Mouse (Mus musculus) midbrain, embryonic 11.5 days (tissue): ENCODE data around the gene Taok2. TPM values are rescaled to one million over a fixed set of nuclear protein-coding genes. Genes with fewer than 3 reads are reported as not detected.

Experiments
- ATAC-seq: fragments of 200-750 bp; cut with Nextera tagmentation; 2 replicates; pipeline ENCODE4 v1.8.0; 2017; ENCODE audit warnings: moderate TSS enrichment, moderate library complexity; ENCODE audit not compliant: low FRiP score
- DNase-seq: peaks from one replicate; pipeline ENCODE4 v3.0.0; 2015; ENCODE audit warnings: low spot score; ENCODE audit errors: missing footprints
- H3K27ac ChIP-seq: fragments of 300-500 bp; sonication (generic); 2 replicates; pipeline ENCODE4 v1.5.1; 2014; ENCODE audit warnings: low read depth, low read length
- H3K27me3 ChIP-seq: fragments of 300-500 bp; sonication (generic); 2 replicates; pipeline ENCODE4 v1.6.1; 2014; ENCODE audit warnings: mild to moderate bottlenecking, low read length, moderate library complexity, mixed read lengths; ENCODE audit not compliant: control insufficient read depth, insufficient read depth
- H3K36me3 ChIP-seq: fragments of 300-500 bp; sonication (generic); 2 replicates; pipeline ENCODE4 v1.6.1; 2014; ENCODE audit warnings: mild to moderate bottlenecking, low read length, moderate library complexity, mixed read lengths; ENCODE audit not compliant: control insufficient read depth, insufficient read depth
- H3K4me1 ChIP-seq: fragments of 300-500 bp; sonication (generic); 2 replicates; pipeline ENCODE4 v1.6.1; 2014; ENCODE audit warnings: low read length; ENCODE audit not compliant: control insufficient read depth, insufficient read depth
- H3K4me2 ChIP-seq: fragments of 300-500 bp; sonication (generic); 2 replicates; pipeline ENCODE4 v1.6.1; 2014; ENCODE audit warnings: mild to moderate bottlenecking, moderate library complexity
- H3K4me3 ChIP-seq: fragments of 300-500 bp; sonication (generic); 2 replicates; pipeline ENCODE4 v1.5.1; 2014; ENCODE audit warnings: low read depth, low read length
- H3K9ac ChIP-seq: fragments of 300-500 bp; sonication (generic); 2 replicates; pipeline ENCODE4 v1.6.1; 2014; ENCODE audit warnings: low read length
- H3K9me3 ChIP-seq: fragments of 300-500 bp; sonication (generic); 2 replicates; pipeline ENCODE4 v1.6.1; 2016; ENCODE audit warnings: low read length; ENCODE audit not compliant: control insufficient read depth
- WGBS: fragments of 180-500 bp; shearing (Covaris S2); extraction: QIAGEN DNeasy Blood & Tissue Kit; methylation state at CpG from one replicate; pipeline ENCODE4 v1.1.7; 2014; 5-methylcytosine and 5-hydroxymethylcytosine counted together
- polyA plus RNA-seq: library from polyadenylated mRNA; unstranded; fragments of >200 nt; fragmentation: Nextera tagmentation; extraction: Ambion mirVana; gene quantifications from 2 replicates; pipeline ENCODE4 v1.2.1, GENCODE M21; 2014

The Taok2 gene
- polyA plus RNA-seq, 1 experiment from 2014 or later = 27.2 TPM

DNA sequence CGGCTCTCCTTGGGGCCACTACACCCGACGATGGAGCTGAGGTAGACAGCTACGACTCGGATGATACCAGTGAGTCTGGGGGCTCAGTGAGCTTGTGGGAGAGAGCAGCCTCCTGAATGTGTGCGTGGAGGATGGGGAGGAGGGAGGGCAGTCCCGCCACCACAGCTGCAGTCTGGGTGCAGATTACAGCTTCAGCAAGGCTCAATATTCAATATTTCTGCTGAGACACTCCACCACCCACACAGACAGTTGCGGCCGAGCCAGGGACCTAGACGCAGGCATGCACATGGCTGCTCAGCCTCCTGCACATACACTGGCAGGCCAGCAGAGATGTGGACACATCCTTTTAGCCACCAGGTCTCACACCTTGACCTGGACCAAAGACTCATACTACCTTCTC lies 35.7 kb downstream of the Taok2 start:
- Histone ChIP-seq H3K4me2 (peak overlapping the region; percentile 100), H3K27ac (no peak overlapping the region), H3K9ac (peak overlapping the region; percentile 80), H3K4me1 (peaks cover 22% of the 10 kb centered on the region), H3K9me3 (no peaks in the 10 kb centered on the region), H3K36me3 (peaks cover 12% of the 10 kb centered on the region; the same call in 1 of the 2 replicates), H3K4me3 (peak overlapping the region; percentile 56), H3K27me3 (peaks cover 17% of the 10 kb centered on the region)
- DNase-seq (no peak), ATAC-seq (peak; percentile 12; the same call in 1 of the 2 replicates)
- 28% methylated on average over 10 of the region's 10 CpGs for WGBS

DNA sequence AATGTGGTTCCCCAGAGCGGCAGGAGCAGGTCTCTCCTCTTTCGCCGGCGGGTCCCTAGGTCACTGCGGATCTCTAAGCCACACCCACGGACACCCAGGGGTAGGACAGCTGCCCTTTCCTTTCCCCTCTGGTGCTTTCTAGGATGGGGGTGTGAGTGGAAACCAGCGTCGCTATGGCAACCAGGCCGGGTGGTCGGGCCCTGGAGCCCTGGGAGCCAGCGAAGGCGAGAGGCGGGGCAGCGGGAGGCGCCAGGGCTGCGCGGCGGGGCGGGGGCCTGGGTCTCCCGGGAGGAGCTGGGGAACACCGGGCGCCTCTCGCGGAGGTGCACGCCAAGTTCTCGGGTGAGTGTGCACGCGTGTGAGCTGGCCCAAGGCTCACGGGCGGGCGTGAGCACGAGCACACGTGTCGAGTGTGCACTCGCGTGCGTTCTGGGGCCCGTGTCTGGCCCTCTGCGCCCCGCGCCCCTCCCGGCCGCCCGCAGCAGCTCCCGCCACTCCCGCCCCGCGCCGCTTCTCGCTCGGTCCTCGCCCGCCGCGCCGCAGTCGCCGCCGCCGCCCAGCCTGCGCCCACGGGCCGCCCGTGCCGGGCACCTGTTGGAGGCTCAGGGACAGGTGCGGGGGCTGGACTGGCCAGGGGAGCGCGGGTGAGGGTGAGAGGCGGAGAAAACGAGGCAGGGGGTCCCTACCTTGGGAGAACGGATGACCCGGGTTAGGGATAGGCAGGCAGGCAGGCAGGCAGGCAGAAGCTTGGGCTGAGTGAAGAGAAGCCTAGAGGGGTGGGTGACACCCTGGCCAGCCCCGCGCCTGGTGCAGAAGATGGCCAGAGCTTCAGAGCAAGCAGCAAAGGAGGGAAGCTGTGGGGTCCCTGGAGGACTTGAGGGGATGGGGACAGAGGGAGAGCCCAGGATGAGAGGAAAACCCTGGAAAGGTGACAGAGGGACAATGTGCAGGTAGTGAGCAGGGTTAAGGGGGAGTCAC lies 36.8 kb downstream of the Taok2 start:
- H3K4me1 ChIP-seq = peaks cover 20% of the 10 kb centered on the region
- ATAC-seq (peak; percentile 72), DNase-seq (peak; percentile 94)
- peak overlapping the region; percentile 56 for H3K4me3 ChIP-seq
- WGBS = under 1% methylated on average over 70 of the region's 74 CpGs
- H3K36me3 ChIP-seq = peaks cover 4% of the 10 kb centered on the region; the same call in 1 of the 2 replicates
- H3K9me3 ChIP-seq = no peaks in the 10 kb centered on the region
- H3K27ac ChIP-seq = no peak overlapping the region
- peak overlapping the region; percentile 100 for H3K4me2 ChIP-seq
- peaks cover 17% of the 10 kb centered on the region for H3K27me3 ChIP-seq
- peak overlapping the region; percentile 80 for H3K9ac ChIP-seq

DNA sequence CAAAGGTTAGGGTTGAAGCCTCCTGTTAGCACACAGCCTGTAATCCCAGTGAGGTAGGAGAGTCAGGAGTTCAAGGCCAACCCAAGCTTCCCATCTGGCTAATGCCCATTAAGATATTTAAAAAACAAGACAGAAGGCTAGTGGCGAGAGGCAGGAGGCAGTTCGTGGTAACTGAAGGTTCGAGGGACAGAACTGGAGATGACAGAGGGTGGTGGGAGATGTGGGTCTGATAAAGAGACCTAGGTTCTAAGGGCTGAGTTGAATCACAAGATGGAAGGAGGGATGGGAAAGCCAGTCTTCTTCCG lies 37.4 kb downstream of the Taok2 start, which contains the start of gene Doc2a:
Gene Doc2a (plus strand): TSS at position 301 of the 305 bp plus-strand sequence.
- ATAC-seq = no peak
- peak within 1 kb of the TSS; percentile 100 for H3K4me2 ChIP-seq
- DNase-seq = no peak
- H3K36me3 ChIP-seq = no peaks in the 10 kb centered on the region
- peaks cover 16% of the 10 kb centered on the region for H3K4me1 ChIP-seq
- WGBS = 18% methylated on average over 4 of the region's 4 CpGs
- peaks cover 17% of the 10 kb centered on the region for H3K27me3 ChIP-seq
- H3K9ac ChIP-seq = peak within 1 kb of the TSS; percentile 80
- peak within 1 kb of the TSS; percentile 56 for H3K4me3 ChIP-seq
- no peaks in the 10 kb centered on the region for H3K9me3 ChIP-seq
- H3K27ac ChIP-seq = no peak within 1 kb of the TSS

DNA sequence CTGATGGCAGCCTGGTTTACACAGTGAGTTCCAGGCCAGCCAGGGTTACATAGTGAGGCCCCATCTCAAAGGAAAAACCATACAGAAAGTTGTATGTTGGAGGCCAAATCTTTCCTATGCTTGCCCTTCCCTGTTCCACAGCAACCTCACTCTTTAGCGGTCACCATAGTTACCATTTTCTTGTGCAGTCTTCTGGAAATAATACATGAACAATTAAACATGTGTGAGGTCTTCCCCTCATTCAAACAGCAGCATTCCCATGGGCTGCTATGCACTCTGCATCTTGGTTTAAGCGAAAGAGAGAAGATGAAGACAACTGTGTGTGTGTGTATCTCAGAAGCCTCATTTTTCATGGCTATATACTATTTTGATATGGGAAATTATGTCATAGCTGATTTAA lies 39.0 kb downstream of the Taok2 start:
- 82% methylated on average over 2 of the region's 2 CpGs for WGBS
- Histone ChIP-seq H3K4me1 (peaks cover 12% of the 10 kb centered on the region), H3K9ac (no peak overlapping the region), H3K4me3 (no peak overlapping the region), H3K4me2 (no peak overlapping the region), H3K27me3 (peaks cover 17% of the 10 kb centered on the region), H3K27ac (no peak overlapping the region), H3K9me3 (no peaks in the 10 kb centered on the region), H3K36me3 (no peaks in the 10 kb centered on the region)
- ATAC-seq (no peak), DNase-seq (no peak)

DNA sequence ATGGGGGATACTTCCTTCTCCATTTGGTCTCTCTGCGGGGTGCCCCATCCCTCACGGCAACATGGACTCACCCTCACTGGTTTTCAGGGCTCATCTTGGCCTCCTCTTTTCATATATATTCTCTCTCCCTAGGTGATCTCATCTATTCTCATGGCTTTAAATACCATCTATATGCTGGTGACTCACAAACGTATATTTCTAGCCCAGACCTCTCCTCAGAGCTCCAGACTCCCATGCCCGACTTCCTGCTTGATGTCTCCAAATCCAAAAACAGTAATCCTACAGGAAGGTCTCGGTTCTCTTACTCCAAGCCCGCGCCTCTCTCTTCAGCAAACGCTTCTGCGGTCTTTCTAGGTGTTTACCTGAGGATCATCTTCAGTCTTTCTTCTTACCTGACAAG lies 41.2 kb downstream of the Taok2 start:
- Histone ChIP-seq H3K9ac (no peak overlapping the region), H3K4me3 (no peak overlapping the region), H3K9me3 (no peaks in the 10 kb centered on the region), H3K4me1 (peaks cover 6% of the 10 kb centered on the region), H3K36me3 (no peaks in the 10 kb centered on the region), H3K27ac (no peak overlapping the region), H3K4me2 (no peak overlapping the region), H3K27me3 (peaks cover 3% of the 10 kb centered on the region)
- 88% methylated on average over 9 of the region's 9 CpGs for WGBS
- no peak for DNase-seq
- ATAC-seq = no peak

DNA sequence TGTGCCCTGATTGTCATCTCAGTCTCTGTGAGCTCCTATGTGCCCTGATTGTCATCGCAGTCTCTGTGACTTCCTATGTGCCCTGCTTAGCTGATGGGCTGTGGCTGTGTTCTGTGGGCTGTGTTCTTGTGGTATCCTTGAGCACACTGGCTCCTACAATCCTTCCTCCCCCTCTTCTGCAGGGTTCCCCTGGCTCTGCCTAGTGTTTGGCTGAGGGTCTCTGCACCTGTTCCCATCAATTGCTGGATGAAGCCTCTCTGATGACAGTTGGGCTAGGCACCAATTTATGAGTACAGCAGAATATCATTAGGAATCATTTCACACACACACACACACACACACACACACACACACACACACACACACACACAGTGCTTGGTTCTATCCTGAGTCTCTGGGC lies 51.2 kb downstream of the Taok2 start:
- DNase-seq (no peak), ATAC-seq (no peak)
- H3K4me1 ChIP-seq = no peaks in the 10 kb centered on the region; the same call in none of the 2 replicates
- no peak overlapping the region for H3K9ac ChIP-seq
- no peaks in the 10 kb centered on the region for H3K9me3 ChIP-seq
- no peak overlapping the region for H3K4me3 ChIP-seq
- WGBS = 88% methylated on average over 1 of the region's 1 CpGs
- H3K36me3 ChIP-seq = no peaks in the 10 kb centered on the region
- H3K4me2 ChIP-seq = no peak overlapping the region
- no peak overlapping the region for H3K27ac ChIP-seq
- H3K27me3 ChIP-seq = no peaks in the 10 kb centered on the region

DNA sequence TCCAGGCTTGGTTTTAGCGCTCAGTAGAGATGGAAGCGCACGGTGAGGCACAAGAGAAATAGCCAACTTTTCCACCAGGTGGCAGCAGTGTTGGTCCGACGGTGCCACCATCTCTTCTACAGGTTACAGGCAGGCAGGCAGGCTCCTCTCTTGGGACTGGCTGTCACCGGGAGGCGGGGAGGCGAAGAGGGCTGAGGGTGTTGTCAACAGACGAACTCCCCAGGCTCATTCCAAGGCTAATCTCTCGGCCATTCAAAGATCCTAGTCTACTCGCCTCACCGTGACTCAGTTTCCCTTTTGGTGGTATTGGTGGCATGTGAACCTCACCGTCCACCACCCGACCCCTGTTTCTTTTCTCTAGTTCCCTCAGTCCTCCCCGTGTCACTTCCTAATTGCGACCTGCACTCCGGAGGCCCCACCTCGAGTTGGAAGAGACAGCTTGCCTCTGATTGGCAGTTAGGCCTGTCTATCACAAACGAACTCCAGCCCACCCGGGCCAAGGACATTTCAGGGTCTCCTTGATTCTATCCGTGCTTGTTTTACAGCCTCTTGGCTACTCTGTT lies 52.4 kb downstream of the Taok2 start:
- no peaks in the 10 kb centered on the region for H3K9me3 ChIP-seq
- no peaks in the 10 kb centered on the region; the same call in none of the 2 replicates for H3K4me1 ChIP-seq
- H3K4me3 ChIP-seq = peak overlapping the region; percentile 33
- DNase-seq (peak; percentile 98), ATAC-seq (peak; percentile 91)
- H3K27ac ChIP-seq = no peak overlapping the region
- peak overlapping the region; percentile 47 for H3K4me2 ChIP-seq
- H3K9ac ChIP-seq = peak overlapping the region; percentile 28
- no peaks in the 10 kb centered on the region for H3K36me3 ChIP-seq
- WGBS = 1% methylated on average over 21 of the region's 21 CpGs
- H3K27me3 ChIP-seq = no peaks in the 10 kb centered on the region

DNA sequence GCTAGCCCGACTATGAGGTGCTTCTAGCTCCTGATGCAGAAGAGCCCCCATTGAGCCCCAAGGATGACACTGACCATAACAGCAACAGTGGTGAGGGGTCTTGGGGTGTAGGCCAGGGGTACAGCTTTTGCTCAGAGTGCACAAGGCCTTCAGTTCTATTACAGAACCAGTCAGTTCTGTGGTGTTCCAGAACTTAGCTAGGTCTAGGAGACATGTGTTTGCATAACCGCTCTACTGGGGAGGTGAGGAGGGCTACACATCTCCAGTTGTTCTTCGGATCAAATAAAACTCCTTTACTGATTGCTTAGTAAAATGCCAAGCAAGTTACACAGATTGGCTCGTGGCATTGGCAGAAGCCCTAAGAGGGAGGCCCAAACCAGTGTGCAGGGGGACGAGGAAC lies 53.0 kb downstream of the Taok2 start, which contains the start of gene 4930451I11Rik:
Gene 4930451I11Rik (minus strand): TSS at position 101 of the 400 bp plus-strand sequence.
- Histone ChIP-seq H3K9me3 (no peaks in the 10 kb centered on the region), H3K9ac (peak within 1 kb of the TSS; percentile 28), H3K36me3 (no peaks in the 10 kb centered on the region), H3K27me3 (no peaks in the 10 kb centered on the region), H3K4me1 (no peaks in the 10 kb centered on the region; the same call in none of the 2 replicates), H3K27ac (no peak within 1 kb of the TSS), H3K4me3 (peak within 1 kb of the TSS; percentile 33), H3K4me2 (peak within 1 kb of the TSS; percentile 47)
- ATAC-seq = no peak; the same call in 1 of the 2 replicates
- DNase-seq = no peak
- WGBS = 66% methylated on average over 5 of the region's 5 CpGs

DNA sequence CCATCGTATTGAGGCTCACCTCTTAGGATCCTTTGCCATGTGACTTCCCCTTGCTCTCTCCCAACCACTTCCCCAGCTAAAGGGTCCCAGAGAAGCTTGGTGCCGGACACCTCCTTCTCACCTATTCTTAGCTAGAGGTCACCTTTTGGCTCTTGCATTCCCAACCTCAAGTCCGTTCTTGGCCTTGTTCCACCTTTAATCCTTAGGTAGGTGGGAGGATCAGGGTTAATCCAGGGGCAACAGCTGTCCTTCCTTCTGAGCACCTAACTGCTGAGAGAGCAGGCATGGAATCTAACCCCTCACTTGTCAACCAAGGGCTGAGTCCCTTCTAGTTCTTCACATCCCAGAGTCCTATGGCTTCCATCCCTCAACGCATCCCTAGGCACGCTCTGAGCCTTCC lies 58.6 kb downstream of the Taok2 start:
- Histone ChIP-seq H3K9me3 (no peaks in the 10 kb centered on the region), H3K4me3 (no peak overlapping the region), H3K27ac (no peak overlapping the region), H3K4me1 (peaks cover 11% of the 10 kb centered on the region), H3K4me2 (no peak overlapping the region), H3K27me3 (peaks cover 2% of the 10 kb centered on the region; the same call in 1 of the 2 replicates), H3K9ac (no peak overlapping the region), H3K36me3 (no peaks in the 10 kb centered on the region)
- DNase-seq (no peak), ATAC-seq (no peak)
- 73% methylated on average over 5 of the region's 5 CpGs for WGBS
